Mouse (Mus musculus): Measurements from ENCODE around the gene Mrpl34. TPM values are rescaled to one million over a fixed set of nuclear protein-coding genes. Genes with fewer than 3 reads are reported as not detected.

The Mrpl34 gene
- polyA plus RNA-seq, 2 experiments from 2014 or later: 65.1 to 82.9 TPM

DNA sequence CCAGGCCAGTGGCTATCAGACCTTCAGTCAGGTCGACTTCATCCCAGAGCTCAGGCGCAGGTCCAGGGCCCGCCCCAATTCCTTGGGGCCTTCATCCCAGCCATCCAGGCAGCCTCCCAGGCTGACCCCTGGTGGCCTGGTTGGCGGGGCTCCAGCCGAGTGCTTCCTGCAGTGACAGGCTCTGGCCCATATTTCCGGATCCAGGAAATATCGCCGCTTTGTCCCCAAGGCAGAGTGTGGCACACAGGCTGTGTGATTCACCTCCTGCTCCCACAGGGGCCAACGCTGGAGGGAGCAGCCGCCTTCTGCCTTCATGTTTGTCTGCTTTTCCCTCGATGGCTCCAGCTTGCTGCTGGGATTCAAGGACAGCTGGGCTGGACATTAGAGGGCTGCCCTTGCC, 31.7 kb downstream of the Mrpl34 start:
- ATAC-seq: no peak

DNA sequence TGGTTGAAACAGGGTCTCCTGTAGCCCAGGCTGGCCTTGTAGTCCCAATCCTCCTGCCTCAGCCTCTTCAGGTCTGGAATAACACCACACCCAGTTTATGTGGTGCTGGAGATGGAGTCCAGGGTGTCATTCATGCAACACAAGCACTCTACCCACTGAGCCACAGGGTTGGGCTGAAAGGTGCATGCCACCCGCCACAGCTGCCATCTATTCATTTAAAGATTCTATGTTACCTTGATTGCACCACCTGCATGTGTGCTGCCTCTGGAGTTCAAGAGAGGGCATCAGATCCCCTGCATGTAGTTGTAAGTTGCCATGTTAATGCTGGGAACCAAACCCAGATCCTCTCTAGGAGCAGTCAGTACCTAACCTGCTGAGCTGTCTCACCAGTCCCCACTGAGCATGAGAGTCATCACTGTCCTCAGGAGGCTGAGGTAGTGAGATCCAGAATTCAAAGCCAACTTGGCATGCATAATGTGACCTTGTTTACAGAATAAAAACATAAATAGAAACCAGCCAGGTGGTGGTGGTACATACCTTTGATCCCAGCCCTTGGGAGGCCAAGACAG, 32.4 kb downstream of the Mrpl34 start:
- no peak for ATAC-seq

DNA sequence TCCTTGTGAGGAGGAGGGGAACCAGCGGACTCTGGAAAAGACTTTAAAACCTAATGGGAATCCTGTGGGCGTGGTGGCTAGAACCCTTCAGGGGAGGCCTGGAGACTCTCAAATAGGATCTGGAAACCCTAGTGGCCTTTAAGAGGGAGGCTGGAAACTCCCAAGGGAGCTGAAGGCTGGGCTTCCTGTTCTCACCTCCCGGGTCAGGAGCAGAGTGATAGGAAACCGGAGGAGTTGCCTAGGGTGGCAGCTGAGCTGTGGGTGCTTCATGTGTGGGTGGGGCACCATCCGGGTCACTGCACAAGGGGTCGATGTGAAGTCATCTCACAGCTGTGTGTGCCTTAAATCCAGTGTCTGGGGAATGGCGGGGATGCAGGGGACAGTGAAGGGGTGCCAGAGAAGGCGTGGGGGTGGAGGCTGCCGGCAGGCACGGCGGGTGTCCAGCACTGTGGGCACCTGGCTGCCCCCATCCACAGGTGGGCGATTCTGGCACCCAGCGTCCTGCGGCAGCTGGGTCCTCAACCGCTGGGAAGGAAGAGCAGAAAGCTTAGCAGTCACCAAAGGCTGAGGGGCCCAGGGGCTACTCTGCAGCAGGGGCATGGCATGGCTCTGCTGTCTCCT, 33.2 kb downstream of the Mrpl34 start:
- no peak for ATAC-seq

DNA sequence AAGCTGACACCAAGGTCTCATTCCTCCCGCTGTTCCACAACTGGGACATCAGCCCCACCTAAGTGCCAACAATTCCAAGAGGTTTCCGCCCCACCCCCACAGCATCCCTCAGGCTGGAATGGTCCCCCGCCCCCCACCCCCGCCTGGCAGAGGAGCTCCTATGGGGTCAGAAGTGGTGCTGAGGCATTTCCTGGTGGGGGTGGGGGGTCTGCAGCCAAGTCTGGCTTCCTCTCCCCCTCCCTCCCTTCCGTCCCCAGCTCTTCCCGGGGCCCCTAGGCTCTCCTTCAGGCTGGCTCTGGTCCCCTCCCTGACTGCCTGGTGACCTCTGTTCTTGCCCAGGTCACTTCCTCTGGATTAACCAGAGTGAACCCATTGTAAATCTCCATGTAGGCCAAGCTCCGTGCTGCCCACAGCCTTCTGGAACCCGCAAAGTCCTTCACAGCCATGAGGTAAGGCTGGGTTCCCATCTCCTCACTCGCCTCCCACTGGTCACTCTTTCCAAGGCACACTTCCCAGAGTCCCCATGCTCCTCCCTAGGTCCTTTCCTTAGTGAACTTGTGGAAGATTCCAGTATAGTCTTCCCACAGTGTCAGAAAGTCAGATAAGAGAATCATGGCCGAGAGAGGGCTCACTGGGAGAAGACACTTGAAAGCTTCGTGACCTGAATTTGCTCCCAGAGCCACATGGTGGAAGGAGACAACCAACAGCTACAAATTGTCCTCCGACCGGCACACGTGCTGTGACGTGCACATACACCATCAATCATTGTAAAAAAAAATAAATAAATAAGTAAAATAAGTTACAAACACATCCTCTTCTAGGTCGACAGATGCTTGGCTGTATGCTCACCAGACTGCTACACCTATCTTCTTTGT, 34.3 kb downstream of the Mrpl34 start:
- ATAC-seq: no peak

DNA sequence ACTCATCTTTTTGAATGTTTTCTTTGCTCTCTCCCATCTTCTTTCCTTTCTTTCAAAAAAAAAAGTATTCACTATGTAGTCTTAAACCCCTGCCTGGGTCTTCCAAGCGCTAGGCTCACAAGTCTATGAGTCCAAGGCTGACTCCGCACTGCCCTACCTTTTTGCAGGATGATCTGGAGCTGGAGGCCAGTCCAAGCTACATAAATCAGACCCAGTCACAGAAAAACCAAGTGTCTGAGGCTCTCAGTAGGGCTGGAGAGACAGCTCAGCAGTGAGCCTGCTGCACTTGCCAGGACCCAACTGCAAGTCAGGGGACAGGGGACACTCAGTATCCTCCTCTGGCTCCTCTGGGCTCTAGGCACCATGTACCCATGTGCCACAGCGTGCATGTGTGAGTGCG, 39.6 kb downstream of the Mrpl34 start:
- ATAC-seq: no peak

DNA sequence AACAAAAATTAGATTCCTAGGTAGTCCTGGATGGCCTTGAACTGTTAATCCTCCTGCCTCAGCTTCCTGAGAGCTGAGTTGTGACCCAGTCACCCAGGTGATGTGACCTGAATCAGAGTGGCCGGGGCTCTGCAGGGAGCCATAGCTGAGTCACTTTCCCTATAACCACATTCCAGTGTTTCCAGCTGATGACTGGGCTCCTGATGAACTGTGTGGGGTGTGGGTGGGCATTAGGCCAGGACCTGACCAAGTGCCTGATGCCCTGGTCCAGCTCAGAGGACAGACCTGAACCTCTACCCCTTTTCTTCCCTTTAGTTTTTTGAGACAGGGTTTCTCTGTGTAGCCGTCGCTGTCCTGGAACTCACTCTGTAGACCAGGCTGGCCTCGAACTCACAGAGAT, 40.6 kb downstream of the Mrpl34 start:
- ATAC-seq: no peak

DNA sequence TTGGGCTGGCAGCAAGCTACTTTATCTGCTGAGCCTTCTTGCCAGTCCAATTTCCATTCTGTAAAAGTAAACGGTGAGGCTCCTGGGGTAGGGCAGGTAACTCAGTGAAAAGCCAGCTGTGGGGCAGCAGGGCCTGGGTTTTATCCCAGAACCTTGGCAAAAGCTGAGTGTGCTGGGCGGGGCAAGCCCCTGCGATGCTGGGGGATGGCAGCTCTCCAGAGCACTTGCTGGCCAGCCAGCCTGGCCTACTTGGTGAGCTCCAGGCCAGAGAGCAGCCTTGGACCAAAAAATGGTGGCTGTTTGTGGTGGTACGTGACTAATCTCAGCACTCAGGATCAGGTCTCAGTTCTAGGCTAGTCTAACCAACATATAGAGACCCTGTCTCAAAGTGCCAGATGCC, 41.2 kb downstream of the Mrpl34 start:
- no peak for ATAC-seq

DNA sequence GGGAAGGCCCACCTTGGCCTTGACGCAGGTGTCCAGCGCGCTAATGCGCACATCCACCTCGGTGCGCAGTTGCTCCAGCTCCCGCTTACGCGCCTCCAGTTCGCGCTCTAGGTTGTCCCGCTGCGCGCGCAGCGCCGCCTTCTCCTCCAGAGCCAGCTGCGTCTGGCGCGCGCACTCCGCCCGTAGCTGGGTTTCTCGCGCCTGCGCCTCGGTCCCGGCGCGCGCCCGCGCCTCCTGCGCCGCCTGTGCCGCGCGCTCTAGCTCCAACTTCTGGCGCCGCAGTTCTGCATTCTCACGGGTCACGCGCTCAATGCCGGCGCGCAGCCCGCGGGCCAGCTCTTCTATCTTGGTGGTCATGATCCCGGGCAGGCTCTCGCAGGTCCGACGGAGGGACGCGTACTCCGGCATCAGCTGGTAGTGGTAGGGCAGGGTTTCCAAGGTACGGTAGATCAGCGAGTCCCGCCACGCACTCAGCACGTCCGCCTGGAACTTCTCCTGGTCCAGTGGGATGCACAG, 42.9 kb downstream of the Mrpl34 start:
- no peak for ATAC-seq

DNA sequence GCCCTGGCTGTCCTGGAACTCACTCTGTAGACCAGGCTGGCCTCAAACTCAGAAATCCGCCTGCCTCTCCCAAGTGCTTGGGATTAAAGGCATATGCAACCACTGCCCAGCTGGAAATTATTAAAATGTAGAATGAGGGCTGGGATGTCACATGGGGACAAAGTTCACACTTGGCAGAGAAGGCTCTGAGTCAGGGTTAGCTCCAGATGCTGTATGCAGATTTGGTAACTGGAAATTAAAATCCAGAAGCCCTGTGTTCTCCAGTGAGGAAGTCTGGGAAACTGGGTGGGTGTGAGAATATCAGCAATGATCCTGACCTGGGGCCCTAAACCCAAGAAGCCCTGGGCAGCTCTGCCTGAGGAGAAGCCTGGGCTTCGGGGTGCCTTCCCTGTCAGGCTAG, 44.6 kb downstream of the Mrpl34 start:
- ATAC-seq: no peak

DNA sequence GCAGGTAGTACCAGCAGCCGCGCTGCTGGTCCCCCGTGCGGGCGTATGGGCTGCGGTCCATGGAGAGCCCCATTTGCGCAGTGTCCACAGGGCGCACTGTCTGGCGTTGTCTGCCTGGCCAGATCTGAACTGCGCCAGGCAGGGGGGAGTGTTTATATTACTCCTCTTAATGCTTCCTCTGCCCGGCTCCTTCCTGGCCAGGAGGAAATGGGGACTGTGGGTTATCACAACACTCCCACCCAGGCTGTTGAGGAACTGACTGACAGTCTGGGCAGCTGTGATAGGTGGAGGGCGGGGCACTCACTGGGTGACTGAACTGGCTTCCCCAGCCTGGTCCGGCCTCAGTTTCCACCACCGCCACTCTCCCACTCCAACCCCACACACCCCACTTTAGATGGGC, 46.9 kb downstream of the Mrpl34 start, which contains the start of gene Plvap:
Gene Plvap, minus strand, starts transcription at position 109 of the 400 bp plus-strand sequence.
- no peak for ATAC-seq

DNA sequence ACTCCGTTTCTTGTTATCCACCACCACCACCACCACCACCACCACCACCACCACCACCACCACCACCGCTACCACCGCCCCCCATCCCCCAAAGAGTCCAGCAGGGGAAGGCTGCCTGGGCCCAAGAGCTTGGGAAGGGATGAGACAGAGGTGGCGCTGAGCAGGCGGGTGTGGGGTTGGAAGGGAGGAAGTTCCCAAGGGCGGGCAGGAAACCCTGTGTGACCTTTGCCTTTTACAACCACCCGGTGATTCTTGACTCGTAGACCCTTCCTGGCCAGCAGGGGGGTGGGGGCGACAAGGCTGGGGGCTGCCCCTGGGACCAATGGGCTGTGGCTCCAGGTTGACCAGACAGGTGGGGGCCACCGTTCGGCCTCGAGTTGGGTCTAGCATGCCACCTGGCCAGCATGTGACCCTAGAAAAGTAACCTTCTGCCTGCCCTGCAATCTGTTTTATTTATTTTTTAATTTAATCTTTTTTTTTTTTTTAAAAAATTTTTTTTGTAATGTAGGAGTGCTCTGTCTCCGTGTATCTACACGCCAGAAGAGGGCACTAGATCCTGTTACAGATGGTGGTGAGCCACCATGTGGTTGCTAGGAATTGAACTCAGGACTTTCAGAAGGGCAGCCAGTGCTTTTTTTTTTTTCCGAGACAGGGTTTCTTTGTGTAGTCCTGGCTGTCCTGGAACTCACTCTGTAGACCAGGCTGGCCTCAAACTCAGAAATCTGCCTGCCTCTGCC, 48.4 kb downstream of the Mrpl34 start:
- ATAC-seq: no peak

DNA sequence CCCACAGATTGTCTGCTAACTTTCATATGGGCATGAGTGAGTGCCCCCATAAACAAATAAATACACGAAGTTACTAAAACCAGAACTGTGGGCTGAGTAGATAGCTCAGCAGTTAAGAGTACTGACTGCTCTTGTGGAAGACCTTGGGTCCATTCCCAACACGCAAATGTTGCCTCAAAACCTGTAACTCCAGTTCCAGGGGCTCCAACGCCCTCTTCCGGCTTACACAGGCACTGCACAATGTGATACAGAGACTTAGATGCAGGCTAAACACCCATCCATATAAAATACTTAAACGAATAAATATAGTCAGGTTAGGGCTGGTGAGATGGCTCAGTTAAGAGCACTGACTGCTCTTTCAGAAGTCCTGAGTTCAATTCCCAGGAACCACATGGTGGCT, 50.3 kb downstream of the Mrpl34 start:
- no peak for ATAC-seq

Other genes with a start within 250 kb of the Mrpl34 start
- 10 to 100 TPM; 13.8 to 16.6 TPM for gene Myo9b, start 192.2 kb upstream of the Mrpl34 start, polyA plus RNA-seq (2017; shearing (Covaris generic))
- gene Haus8, start 192.0 kb upstream of the Mrpl34 start, polyA plus RNA-seq (2017; shearing (Covaris generic)): 10 to 100 TPM; 43.6 to 45.4 TPM
- 100 to 1,000 TPM; 292 to 321 TPM for gene Use1, start 98.1 kb upstream of the Mrpl34 start, polyA plus RNA-seq (2017; shearing (Covaris generic))
- gene Ocel1, start 93.7 kb upstream of the Mrpl34 start, polyA plus RNA-seq (2017; shearing (Covaris generic)): 1 to 10 TPM; 3.9 to 4.1 TPM
- gene Nr2f6, start 83.0 kb upstream of the Mrpl34 start, polyA plus RNA-seq (2017; shearing (Covaris generic)): under 1 TPM in 1 of 2 experiments, not detected in 1; 0.36 TPM
- gene Ushbp1, start 69.2 kb upstream of the Mrpl34 start, polyA plus RNA-seq (2017; shearing (Covaris generic)): not detected
- 10 to 100 TPM; 54.6 to 55.8 TPM for gene Babam1, start 68.1 kb upstream of the Mrpl34 start, polyA plus RNA-seq (2017; shearing (Covaris generic))
- 1 to 10 TPM in 1 of 2 experiments, under 1 TPM in 1; 0.20 to 1.6 TPM for gene Ankle1, start 58.9 kb upstream of the Mrpl34 start, polyA plus RNA-seq (2017; shearing (Covaris generic))
- 10 to 100 TPM; 16.3 to 19.5 TPM for gene Abhd8, start 1.3 kb upstream of the Mrpl34 start, polyA plus RNA-seq (2017; shearing (Covaris generic))
- gene Dda1, start 4.2 kb downstream of the Mrpl34 start, polyA plus RNA-seq (2017; shearing (Covaris generic)): 10 to 100 TPM; 22.5 to 22.7 TPM
- gene Ano8, start 21.0 kb downstream of the Mrpl34 start, polyA plus RNA-seq (2017; shearing (Covaris generic)): under 1 TPM in 1 of 2 experiments, not detected in 1; 0.20 TPM
- gene Gtpbp3, start 23.1 kb downstream of the Mrpl34 start, polyA plus RNA-seq (2017; shearing (Covaris generic)): 1 to 10 TPM; 2.9 to 3.1 TPM
- not detected for gene Plvap, start 46.8 kb downstream of the Mrpl34 start, polyA plus RNA-seq (2017; shearing (Covaris generic))
- not detected for gene Ccdc194, start 60.8 kb downstream of the Mrpl34 start, polyA plus RNA-seq (2017; shearing (Covaris generic))
- gene Bst2, start 72.5 kb downstream of the Mrpl34 start, polyA plus RNA-seq (2017; shearing (Covaris generic)): 100 to 1,000 TPM in 1 of 2 experiments, 10 to 100 TPM in 1; 75.3 to 150 TPM
- 10 to 100 TPM; 45.1 to 58.2 TPM for gene Mvb12a, start 78.0 kb downstream of the Mrpl34 start, polyA plus RNA-seq (2017; shearing (Covaris generic))
- under 1 TPM in 1 of 2 experiments, not detected in 1; 0.79 TPM for gene Tmem221, start 93.9 kb downstream of the Mrpl34 start, polyA plus RNA-seq (2017; shearing (Covaris generic))
- not detected for gene Nxnl1, start 101.6 kb downstream of the Mrpl34 start, polyA plus RNA-seq (2017; shearing (Covaris generic))
- 10 to 100 TPM in 1 of 2 experiments, 1 to 10 TPM in 1; 3.4 to 13.6 TPM for gene Slc27a1, start 103.9 kb downstream of the Mrpl34 start, polyA plus RNA-seq (2017; shearing (Covaris generic))
- 10 to 100 TPM; 51.5 to 53.4 TPM for gene Pgls, start 127.2 kb downstream of the Mrpl34 start, polyA plus RNA-seq (2017; shearing (Covaris generic))
- 1 to 10 TPM; 3.0 to 3.6 TPM for gene Fam129c, start 132.7 kb downstream of the Mrpl34 start, polyA plus RNA-seq (2017; shearing (Covaris generic))
- 10 to 100 TPM; 10.8 to 12.2 TPM for gene Colgalt1, start 146.0 kb downstream of the Mrpl34 start, polyA plus RNA-seq (2017; shearing (Covaris generic))
- under 1 TPM; 0.47 to 0.50 TPM for gene Unc13a, start 206.8 kb downstream of the Mrpl34 start, polyA plus RNA-seq (2017; shearing (Covaris generic))
- gene Jak3, start 211.3 kb downstream of the Mrpl34 start, polyA plus RNA-seq (2017; shearing (Covaris generic)): 10 to 100 TPM; 21.2 TPM
- gene Insl3, start 224.3 kb downstream of the Mrpl34 start, polyA plus RNA-seq (2017; shearing (Covaris generic)): 10 to 100 TPM; 15.1 to 24.5 TPM
- gene B3gnt3, start 236.8 kb downstream of the Mrpl34 start, polyA plus RNA-seq (2017; shearing (Covaris generic)): 1 to 10 TPM; 3.4 to 6.5 TPM